Mouse (Mus musculus) hematopoietic stem cell, adult 5-6 weeks (primary cell): ENCODE results near the gene Timm17a. TPM values are rescaled to one million over a fixed set of nuclear protein-coding genes. Genes with fewer than 3 reads are reported as not detected.
A peak's percentile ranks its signal among the peaks of the same experiment; 100 is the strongest.

ENCODE experiments used
- ATAC-seq, 2 experiments: fragments of 125-278 bp in 1 of 2; replicated peaks in 1 of 2; 2 replicates each; pipeline ENCODE4 v1.8.0; 2016 to 2017; ENCODE audit warnings: inconsistent platforms in 2 of 2, mild to moderate bottlenecking in 2 of 2, moderate number of reproducible peaks in 2 of 2, low read depth in 1 of 2, moderate TSS enrichment in 1 of 2; ENCODE audit not compliant: low FRiP score in 2 of 2, poor library complexity in 2 of 2, severe bottlenecking in 2 of 2, insufficient read depth in 1 of 2, low TSS enrichment in 1 of 2
- total RNA-seq: library from RNA; stranded (forward); fragments of 172-1452, 232-1000 nt; gene quantifications from 2 replicates; pipeline ENCODE4 v1.2.3, GENCODE M21; 2017

The Timm17a gene
- total RNA-seq, 1 experiment from 2014 or later: 42.1 TPM

DNA sequence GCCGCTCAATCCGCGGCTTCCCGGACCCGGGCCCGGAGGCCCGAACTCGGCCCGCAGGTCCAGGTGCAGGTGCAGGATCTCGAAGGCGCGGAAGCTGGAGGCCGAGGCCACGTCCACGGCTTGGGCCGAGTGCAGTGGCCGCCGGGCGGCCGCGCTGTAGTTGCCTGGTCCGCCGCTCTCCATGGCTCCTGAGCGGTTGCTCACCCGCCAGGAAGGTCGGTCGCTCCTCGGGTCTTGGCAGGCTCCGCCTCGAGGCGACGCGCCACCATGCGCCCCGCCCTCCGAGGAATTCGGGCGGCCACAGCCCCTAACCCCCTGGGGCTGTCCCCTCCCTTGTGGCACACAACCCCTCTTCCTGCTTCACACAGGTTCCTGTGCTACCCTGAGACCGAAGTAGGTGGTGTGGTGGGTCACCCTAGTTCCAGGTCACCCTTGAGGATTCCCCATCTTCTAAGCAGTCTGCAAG is 29.7 kb downstream of the Timm17a start, which contains the start of gene Rnpep:
Gene Rnpep (minus strand): TSS at position 259 of the 466 bp plus-strand sequence.
- ATAC-seq: peak; percentile 52 to 57

DNA sequence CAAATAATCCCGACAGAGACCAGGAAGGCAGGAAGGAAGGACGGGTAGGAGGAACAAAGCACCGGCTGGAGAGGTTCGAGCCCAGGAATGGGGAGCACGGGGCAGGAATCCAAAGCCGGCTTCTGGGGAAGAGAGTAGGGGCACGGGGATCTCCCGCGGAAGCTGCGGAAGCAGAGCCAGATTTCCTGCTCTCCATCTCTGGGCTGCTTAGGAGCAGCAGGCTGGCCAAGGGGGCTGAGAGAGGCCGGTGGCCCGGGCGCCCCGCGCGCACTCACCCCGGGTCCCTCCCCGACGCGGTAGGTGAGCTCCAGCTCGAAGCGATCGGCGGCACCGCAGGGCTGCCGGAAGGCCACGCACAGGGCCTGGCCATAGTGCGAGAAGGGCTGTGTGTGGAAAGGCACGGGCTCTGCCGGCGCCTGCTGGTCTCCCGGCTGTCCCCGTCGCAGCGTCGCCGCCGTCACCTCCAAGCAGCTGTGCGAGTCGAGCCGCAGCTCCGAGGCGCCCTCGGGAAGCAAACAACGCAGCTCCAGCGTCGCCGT is 30.2 kb downstream of the Timm17a start:
- peak in 1 of 2 experiments; percentile 20; a peak in 1 of 4 replicates for ATAC-seq

DNA sequence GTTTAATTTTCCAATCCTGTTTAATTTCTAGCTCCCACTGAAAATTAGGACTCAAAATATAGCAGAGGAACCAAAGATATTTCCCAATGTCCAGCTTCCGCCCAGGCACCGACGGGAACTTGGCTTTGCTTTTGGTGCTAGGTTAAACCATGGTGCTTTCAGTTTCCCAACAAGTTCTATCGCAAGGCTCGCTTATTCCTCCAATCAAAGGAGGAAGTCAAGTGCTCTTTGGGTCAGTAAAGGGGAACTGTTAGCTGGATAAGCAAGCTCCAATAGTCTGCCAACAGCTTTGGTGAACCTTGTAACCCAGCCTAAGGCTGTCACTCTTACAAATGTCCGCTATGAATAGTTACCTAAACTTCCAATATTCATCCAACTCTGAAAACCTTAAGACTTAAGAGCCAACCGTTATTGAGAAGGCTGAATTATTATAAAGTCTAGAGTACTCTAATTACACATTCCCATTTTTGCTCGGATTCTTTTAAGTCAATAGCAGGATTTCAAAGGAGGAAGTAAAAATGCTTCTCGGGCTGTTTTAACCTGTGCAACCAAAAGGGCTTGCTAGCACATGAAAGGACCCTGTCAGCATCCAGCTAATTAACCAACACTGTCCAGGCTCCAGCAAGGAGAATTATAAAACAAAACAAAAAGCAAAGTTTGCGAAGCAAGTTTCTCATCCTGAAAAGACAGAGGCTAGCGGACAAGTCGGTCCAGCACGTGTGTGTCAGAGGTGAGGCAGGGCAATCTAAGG is 30.9 kb downstream of the Timm17a start:
- ATAC-seq: peak; percentile 76 to 84

DNA sequence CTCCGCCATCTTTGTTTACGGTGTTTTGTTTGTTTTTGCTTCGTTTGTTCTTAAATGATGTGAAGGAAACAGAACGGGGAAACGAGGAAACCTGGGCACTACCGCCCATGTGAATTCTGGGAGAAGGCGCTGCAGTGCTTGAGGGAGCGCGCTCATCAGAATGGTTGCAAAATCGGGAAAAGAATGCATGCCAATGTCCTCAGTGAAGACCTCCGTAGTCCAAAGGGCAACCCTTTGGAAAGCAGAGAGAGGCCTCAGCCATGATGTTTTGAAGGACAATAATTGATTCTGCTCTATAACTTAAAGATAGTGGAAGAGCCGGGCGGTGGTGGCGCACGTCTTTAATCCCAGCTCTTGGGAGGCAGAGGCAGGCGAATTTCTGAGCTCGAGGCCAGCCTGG is 31.7 kb downstream of the Timm17a start:
- ATAC-seq: no peak

DNA sequence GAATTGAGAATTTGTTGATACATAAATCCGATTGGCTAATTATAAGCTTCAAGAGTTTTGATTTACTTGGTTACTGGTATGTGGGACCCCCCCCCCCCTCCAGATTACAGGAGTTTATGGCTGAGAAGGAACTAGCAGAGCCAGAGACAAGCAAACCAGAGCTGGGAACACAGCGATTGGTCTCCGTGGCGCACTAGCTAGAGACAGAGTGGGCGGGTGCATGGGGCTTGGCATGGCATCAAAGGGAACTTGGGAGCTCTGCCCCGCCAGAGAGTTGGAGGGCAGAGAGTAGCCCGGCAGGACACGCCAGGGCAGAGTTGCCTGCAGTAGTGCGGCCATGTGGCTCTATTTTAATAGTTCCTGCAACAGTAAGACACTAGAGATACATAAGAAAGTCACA is 32.9 kb downstream of the Timm17a start:
- ATAC-seq: peak; percentile 43 to 55; a peak in 3 of 4 replicates

DNA sequence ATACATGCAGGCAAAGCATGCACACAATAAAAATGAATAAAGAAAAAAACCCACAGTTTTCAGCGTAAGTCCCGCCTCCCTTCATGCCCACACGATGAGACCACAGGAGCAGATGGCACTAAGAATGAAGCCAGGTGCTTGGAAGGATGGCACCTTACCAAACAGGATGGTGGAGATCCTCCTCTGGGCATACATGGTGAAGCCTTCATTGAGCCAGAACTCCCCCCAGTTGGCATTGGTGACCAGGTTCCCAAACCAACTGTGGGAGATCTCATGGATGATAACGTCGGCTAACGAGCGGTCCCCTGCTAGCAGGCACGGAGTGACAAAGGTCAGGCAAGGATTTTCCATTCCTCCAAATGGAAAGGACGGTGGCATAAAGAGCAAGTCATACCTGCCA is 42.2 kb downstream of the Timm17a start:
- no peak for ATAC-seq

DNA sequence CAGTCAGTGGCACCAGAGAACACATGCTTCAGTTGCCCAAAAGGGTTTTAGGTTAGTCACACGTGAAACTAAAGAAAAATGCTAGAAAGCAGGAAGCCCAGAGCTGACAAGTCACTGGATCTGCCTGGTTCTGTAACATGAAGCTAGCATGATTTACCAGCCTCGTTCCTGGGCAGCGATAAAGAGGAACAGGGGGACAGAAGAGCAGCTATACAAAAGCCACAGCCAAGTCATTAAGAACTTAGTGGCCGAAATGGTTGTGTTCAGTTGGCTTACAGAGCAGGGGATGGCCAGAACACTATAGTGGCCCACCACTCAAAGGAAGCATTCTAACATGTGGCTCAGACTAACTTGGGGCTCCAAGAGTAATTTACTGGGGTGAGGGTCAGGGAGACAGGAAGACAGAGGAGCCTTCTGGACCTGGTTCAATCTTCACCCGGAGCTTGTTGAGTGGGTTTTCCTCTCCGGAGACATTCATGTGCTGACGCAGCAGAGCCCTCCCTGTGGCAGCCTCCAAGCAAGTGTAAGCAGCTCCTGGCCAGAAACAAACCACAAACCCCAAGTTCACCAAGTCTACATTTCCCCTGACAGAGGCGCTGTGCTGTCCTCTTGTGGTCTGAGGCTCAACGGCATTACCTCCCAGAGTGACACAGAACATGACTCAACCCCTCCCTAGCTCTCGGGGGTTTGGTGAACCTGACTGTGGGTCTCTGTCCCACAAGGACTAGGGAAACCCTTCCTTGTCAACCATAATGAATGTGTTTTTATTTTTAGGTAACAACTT is 45.7 kb downstream of the Timm17a start:
- ATAC-seq: peak; percentile 94 to 96

DNA sequence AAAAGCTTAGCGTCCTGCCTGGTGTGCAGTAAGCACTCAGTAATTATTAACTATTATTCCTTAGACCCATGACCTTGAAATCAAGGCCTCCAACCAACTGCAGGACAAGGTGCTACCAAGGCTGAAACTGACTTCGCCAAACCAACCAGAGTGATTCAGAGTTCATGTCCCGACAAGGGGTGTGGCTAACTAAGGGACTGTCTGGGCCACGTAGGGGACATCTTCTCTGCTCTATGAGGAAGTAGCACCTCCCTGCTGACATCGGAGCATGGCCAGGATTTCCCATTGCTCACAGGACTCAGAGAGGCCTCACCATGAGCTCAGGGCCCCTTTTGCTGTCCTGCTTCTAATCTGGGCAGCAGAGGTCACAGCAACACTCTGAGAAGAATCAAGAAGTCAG is 47.7 kb downstream of the Timm17a start:
- no peak for ATAC-seq

DNA sequence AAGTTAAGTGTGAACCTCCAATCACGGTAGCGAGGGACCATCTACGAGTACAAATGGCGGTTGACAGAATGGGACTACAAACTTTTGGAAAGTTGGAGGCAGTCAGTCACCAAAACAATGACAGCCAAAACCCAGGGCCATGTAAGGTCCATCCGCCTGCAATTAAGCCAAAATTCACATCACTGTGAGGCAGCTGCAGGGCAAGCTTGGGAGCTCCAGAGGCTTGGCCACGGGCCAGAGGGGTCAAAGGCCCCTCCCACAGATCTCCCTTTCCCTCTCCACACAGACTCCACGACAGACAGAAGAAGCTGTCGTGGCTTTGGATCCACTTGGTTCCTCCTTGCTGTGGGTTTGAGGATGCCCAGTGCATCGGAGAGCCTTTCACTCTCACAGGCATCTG is 50.3 kb downstream of the Timm17a start:
- no peak for ATAC-seq

DNA sequence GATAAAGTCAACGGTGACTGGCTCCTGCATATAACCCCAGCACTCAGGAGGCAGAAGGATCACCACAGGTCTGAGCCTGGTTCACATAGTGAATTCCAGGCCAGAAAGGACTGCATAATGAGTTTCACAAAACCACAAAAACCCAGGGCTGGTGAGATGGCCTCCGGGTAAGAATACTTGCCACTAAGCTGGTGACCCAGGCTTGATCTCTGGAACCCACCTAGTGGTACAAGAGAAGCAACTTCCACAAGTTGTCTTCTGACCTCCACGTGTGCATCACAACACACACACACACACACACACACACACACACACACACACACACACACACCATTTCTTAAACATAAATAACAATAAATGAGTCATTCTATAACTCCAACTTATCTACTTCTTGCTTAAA is 51.2 kb downstream of the Timm17a start:
- ATAC-seq: no peak

DNA sequence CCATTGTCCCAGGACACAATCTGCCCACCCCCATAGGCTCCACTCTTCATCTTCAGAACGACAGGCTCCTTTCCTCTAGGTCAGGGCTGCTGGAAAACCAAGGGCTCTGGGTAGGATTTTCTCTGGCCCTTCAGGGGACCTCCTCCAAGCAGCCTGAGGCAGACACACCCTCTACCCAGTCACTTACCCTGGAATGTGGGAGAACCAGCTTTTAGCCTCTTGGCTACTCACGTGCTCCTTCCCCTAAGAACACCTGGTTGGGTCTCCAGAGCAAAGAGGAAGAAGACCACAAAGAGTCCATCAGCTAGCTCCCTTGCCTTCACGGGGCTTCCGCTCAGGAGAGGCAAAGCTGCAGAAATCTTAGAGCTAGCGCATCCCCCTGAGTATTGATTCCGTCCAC is 52.6 kb downstream of the Timm17a start:
- no peak for ATAC-seq

DNA sequence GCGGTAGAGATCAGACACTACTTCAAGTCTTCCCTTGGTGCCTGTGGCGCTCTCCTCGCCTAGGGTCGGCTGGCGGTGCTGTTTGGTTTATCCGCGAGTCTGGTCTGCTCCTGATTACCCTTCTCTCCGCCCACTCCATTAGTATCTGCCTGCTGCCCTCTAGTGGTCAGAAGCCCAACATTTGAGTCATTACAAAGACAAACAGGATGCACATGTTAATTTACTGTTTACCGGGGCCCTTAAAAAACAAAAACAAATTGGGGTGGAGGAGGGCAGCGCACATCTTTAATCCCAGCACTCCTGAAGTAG is 54.5 kb downstream of the Timm17a start:
- peak; percentile 83 to 84 for ATAC-seq

DNA sequence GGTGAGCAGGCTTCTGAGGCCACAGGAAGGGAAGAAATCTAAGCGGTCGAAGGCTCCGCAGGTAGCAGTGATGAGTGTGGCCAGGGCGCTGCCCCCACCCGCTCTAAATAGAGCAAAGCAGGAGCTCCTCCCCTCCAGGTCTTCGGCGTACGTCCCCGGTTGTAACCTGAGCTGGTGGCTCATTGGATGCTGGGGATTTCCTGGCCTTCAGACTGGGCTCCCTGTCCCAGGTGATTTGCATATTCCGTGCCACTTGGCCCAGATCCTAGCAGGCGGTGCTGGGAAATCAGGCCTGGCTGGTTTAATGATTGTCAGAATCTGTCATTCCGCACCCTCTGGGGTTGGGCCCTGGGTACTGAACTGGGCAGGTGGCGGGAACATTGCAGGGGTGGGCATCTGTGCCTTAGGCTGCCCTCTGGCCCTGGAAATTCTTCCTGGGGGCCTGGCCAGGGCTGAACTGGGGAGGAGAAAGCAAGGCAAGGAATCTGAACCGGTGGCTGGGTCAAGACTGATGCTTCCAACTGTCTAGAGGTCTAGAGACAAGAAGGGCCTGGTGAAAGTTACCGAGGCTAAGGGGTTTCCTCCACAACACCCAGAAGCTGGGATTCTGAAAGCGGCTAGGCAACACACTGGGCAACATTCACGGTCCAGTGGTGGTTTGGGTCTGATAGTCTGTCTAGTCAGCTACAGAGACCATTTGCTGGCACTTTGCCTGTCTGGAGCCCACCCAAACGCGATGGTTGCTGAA is 55.0 kb downstream of the Timm17a start, which contains the start of gene Elf3:
Gene Elf3 (minus strand): TSS at position 189 of the 748 bp plus-strand sequence.
- ATAC-seq: no peak

DNA sequence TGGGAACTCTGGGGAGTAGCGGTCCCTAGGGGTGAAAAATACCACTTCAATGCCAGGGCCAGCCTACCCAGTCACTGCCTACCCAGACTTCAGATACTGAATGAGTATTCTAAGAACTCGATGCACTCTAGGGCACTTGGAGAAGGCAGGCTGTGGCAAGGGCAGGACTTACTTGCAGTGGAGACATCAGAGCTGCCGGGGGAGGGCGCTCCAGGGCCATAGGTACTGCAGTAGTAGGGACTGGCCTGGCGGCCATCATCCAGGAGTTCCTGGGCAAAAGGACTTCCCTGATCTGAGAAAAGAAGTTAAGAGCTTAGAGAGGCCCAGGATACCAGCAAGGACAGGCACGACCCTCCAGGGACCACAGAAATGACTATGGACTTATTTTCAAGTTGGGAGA is 57.3 kb downstream of the Timm17a start:
- no peak for ATAC-seq

DNA sequence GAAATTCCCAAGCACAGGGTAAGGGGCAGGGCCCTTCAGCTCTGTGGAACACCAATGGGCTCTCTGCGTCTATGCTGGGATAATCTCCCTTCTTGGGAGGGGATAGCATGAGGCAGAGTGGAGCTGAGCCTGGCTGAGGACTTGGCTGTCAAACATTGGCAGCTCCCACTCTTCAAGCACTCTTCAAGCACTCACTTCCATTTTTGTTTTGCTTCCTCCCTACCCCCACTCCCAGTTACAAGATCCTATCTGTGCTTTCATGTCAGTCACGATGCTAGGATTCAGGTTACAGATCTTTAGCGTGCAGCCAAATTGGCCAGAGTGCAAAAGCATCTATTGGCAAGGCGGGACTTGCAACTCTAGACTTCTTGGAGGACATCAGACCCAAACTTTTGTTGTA is 60.7 kb downstream of the Timm17a start:
- ATAC-seq: no peak

DNA sequence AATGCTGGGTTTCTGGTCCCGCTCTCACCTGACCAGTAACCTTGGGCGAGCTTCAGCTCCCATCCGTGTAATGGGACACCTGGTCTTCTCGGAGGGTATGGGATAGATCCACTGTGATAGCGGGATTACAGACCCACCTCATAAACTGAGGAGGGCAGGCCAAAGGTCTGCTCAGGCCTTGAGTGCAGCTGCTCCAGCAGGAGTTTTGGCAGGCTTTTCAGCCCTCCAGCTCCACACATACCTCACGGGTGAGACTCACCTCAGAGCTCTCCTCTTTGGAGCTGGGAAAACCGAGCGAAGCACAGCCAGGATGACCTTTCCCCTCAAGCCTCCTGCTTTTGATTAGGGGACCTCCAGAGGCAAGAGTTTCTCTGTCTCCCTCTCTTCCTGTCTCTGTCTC is 62.2 kb downstream of the Timm17a start:
- ATAC-seq: no peak

DNA sequence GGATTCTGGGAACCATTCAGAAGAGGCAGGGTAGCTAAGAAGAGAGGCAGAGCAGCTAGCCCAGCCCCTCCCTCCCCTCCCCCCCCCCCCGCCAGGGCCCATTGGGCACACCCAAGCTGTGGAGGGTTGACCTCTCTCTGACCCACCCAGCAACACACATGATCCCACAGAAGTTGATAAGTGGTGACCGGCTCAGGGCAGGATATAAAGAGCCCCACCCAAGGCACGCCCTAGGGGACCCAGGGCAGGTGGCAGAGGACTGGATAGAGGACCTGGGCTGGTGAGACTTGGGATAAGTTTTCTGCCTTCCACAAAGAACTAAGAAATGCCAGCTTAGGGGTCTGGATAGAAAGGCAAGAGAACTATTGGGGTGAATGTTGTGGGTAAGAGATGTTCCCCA is 62.9 kb downstream of the Timm17a start:
- ATAC-seq: no peak

DNA sequence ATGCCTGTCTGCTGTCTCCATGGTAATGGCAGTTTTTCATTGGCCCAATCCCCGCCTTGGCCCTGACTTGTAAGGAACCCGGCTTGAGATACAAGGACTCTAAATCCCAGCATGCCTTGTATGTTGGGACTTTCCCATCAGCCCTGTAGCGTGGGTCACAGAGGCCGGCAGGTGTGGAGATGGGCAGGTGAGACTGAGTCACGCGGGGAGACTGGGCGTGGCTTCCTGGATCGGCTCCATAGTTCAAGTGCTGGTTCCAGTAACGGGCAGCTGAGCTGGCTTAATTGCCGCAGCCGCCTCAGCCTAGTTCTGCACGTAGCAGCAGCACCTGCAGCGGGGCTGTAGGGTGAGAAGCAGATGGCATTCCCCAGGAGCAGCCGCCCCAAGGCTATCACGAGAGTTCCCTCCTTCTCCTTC is 65.1 kb downstream of the Timm17a start:
- peak in 1 of 2 experiments; percentile 21; a peak in 1 of 4 replicates for ATAC-seq
